Mouse (Mus musculus): ENCODE measurements around the gene Tpm3. TPM values are rescaled to one million over a fixed set of nuclear protein-coding genes. Genes with fewer than 3 reads are reported as not detected.

Tpm3 gene
- total RNA-seq, 2 experiments from 2014 or later = 346 to 601 TPM

DNA sequence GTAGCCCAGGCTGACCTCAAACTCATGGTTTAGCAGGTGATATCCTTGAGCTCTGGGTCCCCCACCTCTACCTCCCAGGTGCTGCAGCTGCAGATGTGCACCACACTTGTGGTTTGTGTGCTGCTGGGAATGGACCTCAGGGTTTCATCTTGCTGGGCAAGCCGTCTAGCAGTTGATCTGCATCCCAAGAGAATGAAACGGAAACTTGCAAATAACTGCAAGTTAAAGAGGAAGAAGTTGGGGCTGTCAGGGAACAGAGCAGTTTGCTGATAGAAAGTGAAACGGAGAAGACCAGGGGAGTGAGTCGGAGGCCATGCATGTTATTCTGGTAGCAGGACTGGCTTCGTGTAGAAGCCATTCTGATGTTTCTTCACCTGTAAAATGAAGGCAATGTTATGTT lies 53.3 kb downstream of the Tpm3 start:
- DNase-seq = no peak
- intact Hi-C loops (cut with DNase I; ENCODE audit: low total_unique reads) = no loop called here

DNA sequence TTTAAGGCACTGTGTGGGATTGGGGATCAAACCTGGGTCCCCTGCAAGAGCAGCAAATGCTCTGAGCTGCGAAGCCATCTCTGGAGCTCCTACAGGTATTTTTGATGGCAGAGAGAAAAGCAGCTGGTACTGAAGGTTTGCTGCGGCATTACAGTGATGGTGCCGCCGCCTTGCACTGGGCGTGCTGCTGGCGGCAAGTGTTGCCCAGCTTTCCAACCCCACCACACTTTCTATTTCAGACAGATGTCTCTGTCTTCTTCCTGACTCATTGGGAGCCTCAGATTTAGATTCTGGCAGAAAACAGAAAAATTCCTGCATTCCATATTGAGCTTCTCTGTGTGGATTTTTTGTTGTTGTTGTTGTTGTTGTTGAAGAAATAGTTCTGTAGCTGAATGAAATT lies 55.4 kb downstream of the Tpm3 start:
- intact Hi-C loops (cut with DNase I; ENCODE audit: low total_unique reads) = no loop called here
- DNase-seq = no peak

DNA sequence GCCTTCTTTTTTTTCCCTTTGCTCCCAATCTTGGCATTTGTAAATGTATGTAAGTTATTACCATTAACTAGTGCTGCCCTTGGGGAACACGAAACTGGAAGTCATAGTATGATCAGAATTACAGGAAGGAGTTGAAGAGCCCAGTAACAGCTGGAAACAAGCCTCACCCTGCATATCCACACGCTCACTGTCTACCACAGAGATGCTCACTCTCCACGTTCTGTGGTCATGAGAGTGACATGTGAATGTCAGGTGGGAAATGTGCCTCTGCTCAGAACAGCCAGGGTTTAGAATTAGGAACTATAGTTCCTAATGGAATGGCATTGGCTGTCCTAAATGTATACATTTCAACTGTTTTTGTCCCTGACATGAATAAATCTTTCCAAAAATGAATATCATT lies 60.3 kb downstream of the Tpm3 start:
- intact Hi-C loops (cut with DNase I; ENCODE audit: low total_unique reads) = no loop called here

GRCm38 (mm10) chr3:90133331-90133730 lies 60.9 kb downstream of the Tpm3 start:
- intact Hi-C loops (cut with DNase I; ENCODE audit: low total_unique reads) = no loop called here

More for the DNA sequence above, 60.3 kb downstream of the Tpm3 start:
- no peak for DNase-seq

DNA sequence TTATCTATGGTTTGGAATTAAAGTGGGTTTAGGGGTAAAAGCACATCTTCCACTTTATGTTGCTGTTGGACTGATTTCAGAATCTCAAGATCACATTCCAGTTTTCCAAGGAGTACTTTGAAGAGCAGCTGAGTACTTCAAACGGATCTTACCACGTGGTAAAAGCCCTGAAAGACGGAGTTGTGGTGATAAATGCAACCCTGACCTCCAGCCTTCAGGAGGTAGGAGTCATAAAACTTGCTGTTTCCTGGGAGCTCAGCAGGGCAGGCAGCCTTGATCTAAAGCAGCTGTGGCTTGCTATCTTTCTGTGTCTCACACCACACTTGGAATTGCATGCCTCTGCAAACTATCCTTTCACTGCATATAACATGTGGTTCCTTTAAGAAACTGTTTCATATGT lies 62.0 kb downstream of the Tpm3 start:
- no peak for DNase-seq
- intact Hi-C loops (cut with DNase I; ENCODE audit: low total_unique reads) = no loop called here

More at GRCm38 (mm10) chr3:90133331-90133730, 60.9 kb downstream of the Tpm3 start:
- DNase-seq = no peak

GRCm38 (mm10) chr3:90134993-90135392 lies 62.5 kb downstream of the Tpm3 start:
- intact Hi-C loops (cut with DNase I; ENCODE audit: low total_unique reads) = no loop called here
- no peak for DNase-seq

DNA sequence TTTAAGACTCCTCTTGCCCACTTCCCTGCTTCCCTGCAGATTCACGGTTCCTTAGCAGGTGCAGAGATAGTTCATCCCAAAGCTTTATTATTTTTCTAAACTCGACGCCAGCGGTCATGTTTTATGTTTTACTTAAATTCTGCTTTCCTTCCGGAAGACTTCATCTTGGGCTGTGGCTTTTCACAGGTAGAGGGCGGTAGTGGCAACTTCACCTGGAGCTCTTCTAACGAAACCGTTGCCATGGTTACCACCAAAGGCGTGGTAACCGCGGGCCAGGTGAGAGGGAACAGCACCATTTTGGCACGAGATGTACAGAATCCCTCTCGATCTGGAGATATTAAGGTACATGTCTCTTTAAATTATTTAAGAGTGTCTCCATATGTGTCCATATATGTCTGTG lies 64.2 kb downstream of the Tpm3 start:
- no peak for DNase-seq
- intact Hi-C loops (cut with DNase I; ENCODE audit: low total_unique reads) = no loop called here

GRCm38 (mm10) chr3:90137606-90138005 lies 65.2 kb downstream of the Tpm3 start:
- no peak for DNase-seq
- intact Hi-C loops (cut with DNase I; ENCODE audit: low total_unique reads) = no loop called here

- intact Hi-C loops (cut with DNase I; ENCODE audit: low total_unique reads) = no loop called here
- DNase-seq = no peak
Observed at GRCm38 (mm10) chr3:90139962-90140361, 67.5 kb downstream of the Tpm3 start.

DNA sequence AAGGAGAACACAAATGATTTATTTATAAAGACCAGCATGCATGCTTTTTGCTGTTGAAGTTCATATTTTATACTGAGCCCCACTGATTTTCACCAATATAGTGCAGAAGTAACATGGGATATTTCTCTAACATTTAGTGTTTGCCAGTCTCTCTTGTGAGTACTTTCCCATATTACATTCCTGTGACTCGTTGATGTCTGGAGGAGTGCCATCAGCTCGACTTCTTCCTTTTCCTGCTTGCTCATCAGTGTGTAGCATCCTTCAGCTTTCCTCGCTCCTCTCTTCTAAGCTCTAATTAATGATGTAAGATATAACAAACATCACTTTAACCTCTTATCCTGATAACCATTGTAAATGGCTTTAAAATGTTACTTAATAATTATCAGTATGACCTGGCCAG lies 73.0 kb downstream of the Tpm3 start:
- no peak for DNase-seq
- intact Hi-C loops (cut with DNase I; ENCODE audit: low total_unique reads) = no loop called here

- intact Hi-C loops (cut with DNase I; ENCODE audit: low total_unique reads) = no loop called here
- no peak for DNase-seq
Observed at GRCm38 (mm10) chr3:90146651-90147050, 74.2 kb downstream of the Tpm3 start.

Small RNAs within 50 kb of the gene (microRNA-seq; reads per million reads assigned to microRNA genes)
- 27.1 to 29.1 reads per million in 2 experiments for gene Mir190b

Other genes starting within 250 kb of the Tpm3 start
- gene She, start 241.3 kb upstream of the Tpm3 start, total RNA-seq (2021) = 1 to 10 TPM; 7.9 to 8.0 TPM
- gene Il6ra, start 159.5 kb upstream of the Tpm3 start, total RNA-seq (2021) = 1 to 10 TPM; 2.4 to 8.7 TPM
- 10 to 100 TPM; 20.6 to 28.7 TPM for gene Atp8b2, start 109.1 kb upstream of the Tpm3 start, total RNA-seq (2021)
- 10 to 100 TPM; 45.2 to 50.2 TPM for gene Hax1, start 73.9 kb upstream of the Tpm3 start, total RNA-seq (2021)
- 10 to 100 TPM; 46.8 to 56.9 TPM for gene 4933434E20Rik, start 21.0 kb upstream of the Tpm3 start, total RNA-seq (2021)
- gene Ubap2l, start 20.0 kb upstream of the Tpm3 start, total RNA-seq (2021) = 10 to 100 TPM; 90.4 to 95.0 TPM
- under 1 TPM; 0.04 to 0.08 TPM for gene Nup210l, start 31.5 kb downstream of the Tpm3 start, total RNA-seq (2021)
- 100 to 1,000 TPM; 889 to 951 TPM for gene Rps27, start 141.0 kb downstream of the Tpm3 start, total RNA-seq (2021)
- 10 to 100 TPM; 10.8 to 11.8 TPM for gene Rab13, start 141.0 kb downstream of the Tpm3 start, total RNA-seq (2021)
- 10 to 100 TPM; 41.6 to 47.5 TPM for gene Jtb, start 158.9 kb downstream of the Tpm3 start, total RNA-seq (2021)
- gene Creb3l4, start 170.9 kb downstream of the Tpm3 start, total RNA-seq (2021) = under 1 TPM; 0.27 to 0.39 TPM
- 10 to 100 TPM; 57.8 to 62.7 TPM for gene Slc39a1, start 175.5 kb downstream of the Tpm3 start, total RNA-seq (2021)
- gene Crtc2, start 181.5 kb downstream of the Tpm3 start, total RNA-seq (2021) = 10 to 100 TPM; 13.5 to 14.1 TPM
- gene Dennd4b, start 192.5 kb downstream of the Tpm3 start, total RNA-seq (2021) = 10 to 100 TPM; 44.8 to 45.3 TPM
- gene Gatad2b, start 220.5 kb downstream of the Tpm3 start, total RNA-seq (2021) = 10 to 100 TPM; 41.5 to 43.2 TPM

Measured in gastrocnemius, postnatal 14 days (tissue).